Mouse (Mus musculus) kidney, embryonic 14.5 days (tissue): ENCODE results near the gene Cfap61. TPM values are rescaled to one million over a fixed set of nuclear protein-coding genes. Genes with fewer than 3 reads are reported as not detected.

Experiments
- ATAC-seq: fragments of 200-750 bp; cut with Nextera tagmentation; 2 replicates; pipeline ENCODE4 v1.8.0; 2017; ENCODE audit warnings: moderate number of reproducible peaks, mild to moderate bottlenecking, moderate TSS enrichment, moderate library complexity; ENCODE audit not compliant: low FRiP score, low TSS enrichment
- H3K27ac ChIP-seq: fragments of 300-500 bp; sonication (generic); 2 replicates; pipeline ENCODE4 v1.5.1; 2014; ENCODE audit warnings: low read depth, mild to moderate bottlenecking, low read length, moderate library complexity, mixed read lengths
- H3K27me3 ChIP-seq: fragments of 300-500 bp; sonication (generic); 2 replicates; pipeline ENCODE4 v1.6.1; 2014; ENCODE audit warnings: mild to moderate bottlenecking, low read length; ENCODE audit not compliant: control insufficient read depth, insufficient read depth
- H3K36me3 ChIP-seq: fragments of 300-500 bp; sonication (generic); 2 replicates; pipeline ENCODE4 v1.6.1; 2014; ENCODE audit warnings: low read length, mixed read lengths; ENCODE audit not compliant: control insufficient read depth, insufficient read depth
- H3K4me1 ChIP-seq: fragments of 300-500 bp; sonication (generic); 2 replicates; pipeline ENCODE4 v1.6.1; 2014; ENCODE audit warnings: low read length, mixed read lengths; ENCODE audit not compliant: control insufficient read depth, insufficient read depth
- H3K4me2 ChIP-seq: fragments of 300-500 bp; sonication (generic); replicated peaks from 2 replicates; pipeline ENCODE4 v1.6.1; 2014; ENCODE audit warnings: low read depth, mild to moderate bottlenecking, low read length
- H3K4me3 ChIP-seq: fragments of 300-500 bp; sonication (generic); 2 replicates; pipeline ENCODE4 v1.5.1; 2014; ENCODE audit warnings: mild to moderate bottlenecking, low read length
- H3K9ac ChIP-seq: fragments of 300-500 bp; sonication (generic); 2 replicates; pipeline ENCODE4 v1.6.1; 2014; ENCODE audit warnings: low read depth, mild to moderate bottlenecking, low read length, moderate library complexity
- H3K9me3 ChIP-seq: fragments of 300-500 bp; sonication (generic); 2 replicates; pipeline ENCODE4 v1.6.1; 2016; ENCODE audit warnings: low read length; ENCODE audit not compliant: control insufficient read depth
- WGBS: fragments of 180-500 bp; shearing (Covaris S2); extraction: QIAGEN DNeasy Blood & Tissue Kit; methylation state at CpG from one replicate; pipeline ENCODE4 v1.1.7; 2014; 5-methylcytosine and 5-hydroxymethylcytosine counted together
- polyA plus RNA-seq: library from polyadenylated mRNA; unstranded; fragments of >200 nt; fragmentation: Nextera tagmentation; extraction: Ambion mirVana; gene quantifications from 2 replicates; pipeline ENCODE4 v1.2.1, GENCODE M21; 2014

The Cfap61 gene
- polyA plus RNA-seq, 1 experiment from 2014 or later = 0.49 TPM

GRCm38 (mm10) chr2:146224141-146224540, 289.6 kb downstream of the Cfap61 start:
- ATAC-seq = no peak
- Histone ChIP-seq H3K9me3 (no peaks in the 10 kb centered on the region), H3K4me2 (no peak overlapping the region), H3K27ac (no peak overlapping the region), H3K36me3 (no peaks in the 10 kb centered on the region), H3K27me3 (peaks cover 88% of the 10 kb centered on the region), H3K4me1 (peaks cover 20% of the 10 kb centered on the region), H3K4me3 (no peak overlapping the region), H3K9ac (no peak overlapping the region)
- WGBS = 11% methylated on average over 7 of the region's 7 CpGs

GRCm38 (mm10) chr2:146225818-146226217, 291.2 kb downstream of the Cfap61 start:
- no peak overlapping the region for H3K4me2 ChIP-seq
- no peak overlapping the region for H3K9ac ChIP-seq
- WGBS = 8% methylated on average over 6 of the region's 6 CpGs
- peaks cover 20% of the 10 kb centered on the region for H3K4me1 ChIP-seq
- no peaks in the 10 kb centered on the region for H3K9me3 ChIP-seq
- H3K36me3 ChIP-seq = no peaks in the 10 kb centered on the region
- peaks cover 74% of the 10 kb centered on the region for H3K27me3 ChIP-seq
- H3K4me3 ChIP-seq = no peak overlapping the region
- no peak overlapping the region for H3K27ac ChIP-seq
- no peak for ATAC-seq

- Histone ChIP-seq H3K27me3 (peaks cover 68% of the 10 kb centered on the region), H3K36me3 (no peaks in the 10 kb centered on the region), H3K9ac (no peak overlapping the region), H3K27ac (no peak overlapping the region), H3K9me3 (no peaks in the 10 kb centered on the region), H3K4me3 (no peak overlapping the region), H3K4me1 (peaks cover 19% of the 10 kb centered on the region), H3K4me2 (no peak overlapping the region)
- 0 out of 2 replicates have a peak, but pooled peaks have one; percentile 48 for ATAC-seq
- WGBS = 3% methylated on average over 9 of the region's 9 CpGs
Measured at GRCm38 (mm10) chr2:146226484-146226883, 291.9 kb downstream of the Cfap61 start.

- H3K4me1 ChIP-seq = peaks cover 8% of the 10 kb centered on the region; the same call in 1 of the 2 replicates
- H3K9me3 ChIP-seq = no peaks in the 10 kb centered on the region
- no peak for ATAC-seq
- no peak overlapping the region for H3K27ac ChIP-seq
- no peaks in the 10 kb centered on the region for H3K36me3 ChIP-seq
- H3K4me2 ChIP-seq = no peak overlapping the region
- no peak overlapping the region for H3K4me3 ChIP-seq
- no peak overlapping the region for H3K9ac ChIP-seq
- H3K27me3 ChIP-seq = peaks cover 56% of the 10 kb centered on the region
- 64% methylated on average over 3 of the region's 3 CpGs for WGBS
Measured at GRCm38 (mm10) chr2:146227646-146228045, 293.1 kb downstream of the Cfap61 start.

GRCm38 (mm10) chr2:146228435-146228834, 293.9 kb downstream of the Cfap61 start:
- peaks cover 48% of the 10 kb centered on the region for H3K27me3 ChIP-seq
- WGBS = 79% methylated on average over 2 of the region's 2 CpGs

GRCm38 (mm10) chr2:146231485-146231884, 296.9 kb downstream of the Cfap61 start:
- Histone ChIP-seq H3K27ac (no peak overlapping the region), H3K9ac (no peak overlapping the region), H3K9me3 (0 out of 2 replicates have a peak, but pooled peaks cover 3% of the 10 kb centered on the region), H3K4me2 (no peak overlapping the region), H3K36me3 (no peaks in the 10 kb centered on the region), H3K4me3 (no peak overlapping the region), H3K4me1 (no peaks in the 10 kb centered on the region), H3K27me3 (peaks cover 18% of the 10 kb centered on the region)
- WGBS = 88% methylated on average over 2 of the region's 2 CpGs
- ATAC-seq = no peak

More at GRCm38 (mm10) chr2:146228435-146228834, 293.9 kb downstream of the Cfap61 start:
- no peak overlapping the region for H3K27ac ChIP-seq
- no peak overlapping the region for H3K4me2 ChIP-seq
- 0 out of 2 replicates have a peak, but pooled peaks cover 3% of the 10 kb centered on the region for H3K9me3 ChIP-seq
- no peak overlapping the region for H3K9ac ChIP-seq
- peaks cover 2% of the 10 kb centered on the region; the same call in 1 of the 2 replicates for H3K4me1 ChIP-seq
- ATAC-seq = no peak
- no peaks in the 10 kb centered on the region for H3K36me3 ChIP-seq
- no peak overlapping the region for H3K4me3 ChIP-seq

- 86% methylated on average over 4 of the region's 4 CpGs for WGBS
Measured at GRCm38 (mm10) chr2:146239196-146239747, 304.7 kb downstream of the Cfap61 start.

GRCm38 (mm10) chr2:146244049-146244448, 309.5 kb downstream of the Cfap61 start:
- Histone ChIP-seq H3K9ac (no peak overlapping the region), H3K27me3 (no peaks in the 10 kb centered on the region), H3K4me1 (peaks cover 5% of the 10 kb centered on the region; the same call in 1 of the 2 replicates), H3K4me3 (no peak overlapping the region), H3K36me3 (no peaks in the 10 kb centered on the region), H3K27ac (no peak overlapping the region), H3K9me3 (no peaks in the 10 kb centered on the region), H3K4me2 (no peak overlapping the region)
- 70% methylated on average over 2 of the region's 2 CpGs for WGBS
- ATAC-seq = no peak

More at GRCm38 (mm10) chr2:146239196-146239747, 304.7 kb downstream of the Cfap61 start:
- Histone ChIP-seq H3K27ac (no peak overlapping the region), H3K36me3 (no peaks in the 10 kb centered on the region), H3K27me3 (no peaks in the 10 kb centered on the region), H3K4me2 (no peak overlapping the region), H3K4me1 (no peaks in the 10 kb centered on the region), H3K9me3 (no peaks in the 10 kb centered on the region), H3K4me3 (no peak overlapping the region), H3K9ac (no peak overlapping the region)
- ATAC-seq = no peak

- no peak overlapping the region for H3K4me3 ChIP-seq
- no peaks in the 10 kb centered on the region for H3K36me3 ChIP-seq
- no peaks in the 10 kb centered on the region for H3K27me3 ChIP-seq
- H3K4me1 ChIP-seq = peaks cover 5% of the 10 kb centered on the region; the same call in 1 of the 2 replicates
- WGBS = 61% methylated on average over 7 of the region's 7 CpGs
- no peak overlapping the region for H3K9ac ChIP-seq
- H3K4me2 ChIP-seq = no peak overlapping the region
- no peaks in the 10 kb centered on the region for H3K9me3 ChIP-seq
- no peak for ATAC-seq
- no peak overlapping the region for H3K27ac ChIP-seq
Measured at GRCm38 (mm10) chr2:146245401-146245800, 310.8 kb downstream of the Cfap61 start.
